Mouse (Mus musculus): ENCODE data around the gene Scarf2.

The Scarf2 gene

GRCm38 (mm10) chr16:17796971-17797811 lies at the start of gene Scarf2:
Gene Scarf2, plus strand, starts transcription at chr16:17797282.
- no peak for DNase-seq

- no peak for DNase-seq
Measured at GRCm38 (mm10) chr16:17753001-17753400, 44.1 kb upstream of the Scarf2 start.

- DNase-seq = no peak
Measured at GRCm38 (mm10) chr16:17753686-17754085, 43.4 kb upstream of the Scarf2 start.

- no peak for DNase-seq
Measured at GRCm38 (mm10) chr16:17757756-17758155, 39.3 kb upstream of the Scarf2 start.

- peak; percentile 52 for DNase-seq
Measured at GRCm38 (mm10) chr16:17758902-17759301, 38.2 kb upstream of the Scarf2 start.

GRCm38 (mm10) chr16:17759344-17759773 lies 37.7 kb upstream of the Scarf2 start, which contains the start of gene Klhl22:
Gene Klhl22, plus strand, starts transcription at chr16:17759618.
- peak; percentile 84 for DNase-seq

GRCm38 (mm10) chr16:17759813-17760321 lies 37.2 kb upstream of the Scarf2 start:
- peak; percentile 34 for DNase-seq

- DNase-seq = no peak
Measured at GRCm38 (mm10) chr16:17760657-17761056, 36.4 kb upstream of the Scarf2 start.

- DNase-seq = no peak
Measured at GRCm38 (mm10) chr16:17761074-17761473, 36.0 kb upstream of the Scarf2 start.

GRCm38 (mm10) chr16:17764108-17764511 lies 33.0 kb upstream of the Scarf2 start:
- no peak for DNase-seq

- DNase-seq = no peak
Measured at GRCm38 (mm10) chr16:17768834-17769233, 28.2 kb upstream of the Scarf2 start.

- no peak for DNase-seq
Measured at GRCm38 (mm10) chr16:17771117-17771865, 25.8 kb upstream of the Scarf2 start.

- DNase-seq = no peak
Measured at GRCm38 (mm10) chr16:17776828-17777227, 20.3 kb upstream of the Scarf2 start.

- DNase-seq = no peak
Measured at GRCm38 (mm10) chr16:17778223-17778622, 18.9 kb upstream of the Scarf2 start.

GRCm38 (mm10) chr16:17779692-17780091 lies 17.4 kb upstream of the Scarf2 start:
- no peak for DNase-seq

- DNase-seq = no peak
Measured at GRCm38 (mm10) chr16:17785337-17785736, 11.7 kb upstream of the Scarf2 start.

- DNase-seq = no peak
Measured at GRCm38 (mm10) chr16:17792728-17793127, 4.4 kb upstream of the Scarf2 start.

- DNase-seq = no peak
Measured at GRCm38 (mm10) chr16:17794047-17794446, 3.0 kb upstream of the Scarf2 start.

- DNase-seq = no peak
Measured at GRCm38 (mm10) chr16:17795643-17796042, 1.4 kb upstream of the Scarf2 start.

- DNase-seq = no peak
Measured at GRCm38 (mm10) chr16:17796519-17796918, 563 bp upstream of the Scarf2 start.

GRCm38 (mm10) chr16:17797812-17798311 lies 780 bp downstream of the Scarf2 start:
- DNase-seq = no peak

GRCm38 (mm10) chr16:17798321-17799180 lies 1.5 kb downstream of the Scarf2 start:
- peak; percentile 56 for DNase-seq

All from kidney, adult 11 months (tissue).